Mouse (Mus musculus) intestine, postnatal 0 days (tissue): Measurements from ENCODE around the gene Ttc5. TPM values are rescaled to one million over a fixed set of nuclear protein-coding genes. Genes with fewer than 3 reads are reported as not detected.
"Not testable (repeated sequence)": the region's sequence is repeated elsewhere in the genome, so short reads cannot be mapped to it uniquely, and the experiment has no call there.

Source experiments
- ATAC-seq: fragments of 200-750 bp; cut with Nextera tagmentation; 2 replicates; pipeline ENCODE4 v1.8.0; 2017; ENCODE audit warnings: mild to moderate bottlenecking, moderate TSS enrichment, moderate library complexity
- H3K27ac ChIP-seq: fragments of 300-500 bp; sonication (generic); 2 replicates; pipeline ENCODE4 v1.5.1; 2014; ENCODE audit warnings: mild to moderate bottlenecking, low read depth, low read length, moderate library complexity
- H3K27me3 ChIP-seq: fragments of 300-500 bp; sonication (generic); replicated peaks from 2 replicates; pipeline ENCODE4 v1.6.1; 2014; ENCODE audit warnings: low read length, mixed read lengths; ENCODE audit not compliant: control insufficient read depth, insufficient read depth
- H3K36me3 ChIP-seq: fragments of 300-500 bp; sonication (generic); 2 replicates; pipeline ENCODE4 v1.6.1; 2014; ENCODE audit warnings: mild to moderate bottlenecking, moderate library complexity; ENCODE audit not compliant: control insufficient read depth, insufficient read depth
- H3K4me1 ChIP-seq: fragments of 300-500 bp; sonication (generic); replicated peaks from 2 replicates; pipeline ENCODE4 v1.6.1; 2014; ENCODE audit warnings: antibody characterized with exemption, low read length, mixed read lengths; ENCODE audit not compliant: control insufficient read depth, insufficient read depth
- H3K4me2 ChIP-seq: fragments of 300-500 bp; sonication (generic); replicated peaks from 2 replicates; pipeline ENCODE4 v1.6.1; 2014; ENCODE audit warnings: low read depth, mild to moderate bottlenecking, moderate library complexity
- H3K4me3 ChIP-seq: fragments of 300-500 bp; sonication (generic); 2 replicates; pipeline ENCODE4 v1.5.1; 2014; ENCODE audit warnings: low read depth, low read length
- H3K9ac ChIP-seq: fragments of 300-500 bp; sonication (generic); 2 replicates; pipeline ENCODE4 v1.6.1; 2014; ENCODE audit warnings: mild to moderate bottlenecking, low read depth, low read length
- H3K9me3 ChIP-seq: fragments of 300-500 bp; sonication (generic); 2 replicates; pipeline ENCODE4 v1.6.1; 2016; ENCODE audit warnings: mixed run types; ENCODE audit not compliant: control insufficient read depth
- CTCF ChIP-seq: sonication (generic); IDR thresholded peaks from 2 replicates; pipeline ENCODE4 v1.5.1; 2016; ENCODE audit warnings: low read depth, mild to moderate bottlenecking, control low read depth, antibody characterized with exemption, moderate library complexity
- WGBS: fragments of 180-500 bp; shearing (Covaris S2); extraction: QIAGEN DNeasy Blood & Tissue Kit; methylation state at CpG from one replicate; pipeline ENCODE4 v1.1.7; 2014; 5-methylcytosine and 5-hydroxymethylcytosine counted together
- polyA plus RNA-seq: library from polyadenylated mRNA; unstranded; fragments of >200 nt; fragmentation: Nextera tagmentation; extraction: Ambion mirVana; gene quantifications from 2 replicates; pipeline ENCODE4 v1.2.1, GENCODE M21; 2015

The Ttc5 gene
- polyA plus RNA-seq, 1 experiment from 2014 or later, result 30.5 TPM

GRCm38 (mm10) chr14:50813060-50813459 is 27.7 kb upstream of the Ttc5 start:
- Histone ChIP-seq H3K36me3 (peaks cover 37% of the 10 kb centered on the region), H3K4me3 (no peak overlapping the region), H3K27me3 (no peaks in the 10 kb centered on the region), H3K4me2 (no peak overlapping the region), H3K4me1 (no peaks in the 10 kb centered on the region), H3K9ac (no peak overlapping the region), H3K9me3 (no peaks in the 10 kb centered on the region), H3K27ac (peak overlapping the region; percentile 93)
- no peak for TF ChIP-seq CTCF
- peak; percentile 83 for ATAC-seq
- WGBS, result 45% methylated on average over 2 of the region's 2 CpGs

- Histone ChIP-seq H3K36me3 (no peaks in the 10 kb centered on the region; the same call in 1 of the 2 replicates), H3K4me2 (peak within 1 kb of the TSS; percentile 74), H3K4me1 (no peaks in the 10 kb centered on the region), H3K27ac (peak within 1 kb of the TSS; percentile 94), H3K9ac (peak within 1 kb of the TSS; percentile 75), H3K4me3 (peak within 1 kb of the TSS; percentile 67), H3K27me3 (no peaks in the 10 kb centered on the region), H3K9me3 (no peaks in the 10 kb centered on the region)
- ATAC-seq, result peak; percentile 98
- no peak for TF ChIP-seq CTCF
- WGBS, result 0% methylated on average over 42 of the region's 42 CpGs
These were observed 22.3 kb upstream of the Ttc5 start, which contains the start of the genes Ccnb1ip1 and Parp2 for GRCm38 (mm10) chr14:50807487-50808072. Ccnb1ip1 (minus strand) TSS chr14:50807732. Parp2 (plus strand) TSS chr14:50807841.

GRCm38 (mm10) chr14:50806469-50806868 is 21.1 kb upstream of the Ttc5 start:
- not testable (repeated sequence) for H3K27me3 ChIP-seq, H3K9me3 ChIP-seq, H3K27ac ChIP-seq, H3K4me3 ChIP-seq, H3K36me3 ChIP-seq, ATAC-seq, H3K4me1 ChIP-seq, H3K9ac ChIP-seq
- peak overlapping the region; percentile 74; the same call in 1 of the 2 replicates for H3K4me2 ChIP-seq
- 88% methylated on average over 5 of the region's 5 CpGs for WGBS

- no peak for TF ChIP-seq CTCF
- no peak overlapping the region for H3K9ac ChIP-seq
- no peak overlapping the region for H3K4me3 ChIP-seq
- no peaks in the 10 kb centered on the region for H3K4me1 ChIP-seq
- no peaks in the 10 kb centered on the region for H3K36me3 ChIP-seq
- ATAC-seq, result no peak
- H3K9me3 ChIP-seq, result no peaks in the 10 kb centered on the region
- H3K4me2 ChIP-seq, result no peak overlapping the region
- H3K27ac ChIP-seq, result no peak overlapping the region
- H3K27me3 ChIP-seq, result no peaks in the 10 kb centered on the region
- 57% methylated on average over 13 of the region's 13 CpGs for WGBS
These were observed 19.4 kb upstream of the Ttc5 start for GRCm38 (mm10) chr14:50804683-50805082.

GRCm38 (mm10) chr14:50802843-50803562 is 17.7 kb upstream of the Ttc5 start:
- Histone ChIP-seq H3K36me3 (no peaks in the 10 kb centered on the region), H3K27ac (no peak overlapping the region), H3K27me3 (no peaks in the 10 kb centered on the region), H3K9ac (no peak overlapping the region), H3K4me1 (no peaks in the 10 kb centered on the region), H3K4me2 (no peak overlapping the region), H3K4me3 (no peak overlapping the region), H3K9me3 (no peaks in the 10 kb centered on the region)
- ATAC-seq, result no peak
- peak; percentile 74 for TF ChIP-seq CTCF
- 62% methylated on average over 4 of the region's 4 CpGs for WGBS

- Histone ChIP-seq H3K4me3 (no peak overlapping the region), H3K4me1 (no peaks in the 10 kb centered on the region), H3K9me3 (no peaks in the 10 kb centered on the region), H3K9ac (no peak overlapping the region), H3K36me3 (no peaks in the 10 kb centered on the region), H3K27ac (no peak overlapping the region), H3K27me3 (no peaks in the 10 kb centered on the region), H3K4me2 (no peak overlapping the region)
- TF ChIP-seq CTCF, result no peak
- 86% methylated on average over 6 of the region's 6 CpGs for WGBS
- no peak for ATAC-seq
These were observed 17.1 kb upstream of the Ttc5 start for GRCm38 (mm10) chr14:50802441-50802840.
